Mouse (Mus musculus) T-helper 2 cell (primary cell): ENCODE results near the gene Sis.

ENCODE experiments used
- in situ Hi-C: fragments of 300-600 bp; cut with MboI, MseI; formaldehyde crosslinking; loops from one replicate; pipeline ENCODE4 v1.15.1; 2025; ENCODE audit warnings: high pct_unique_total_duplicates

The Sis gene

GRCm38 (mm10) chr3:72967675-72968074, at the start of gene Sis:
TSS of gene Sis (minus strand) at chr3:72967863.
- in situ Hi-C loops = no loop called here

- in situ Hi-C loops = no loop called here
Observed at GRCm38 (mm10) chr3:73006045-73006444, 38.4 kb upstream of the Sis start.

GRCm38 (mm10) chr3:73002933-73003696, 35.5 kb upstream of the Sis start:
- in situ Hi-C loops = no loop called here

- in situ Hi-C loops = no loop called here
Observed at GRCm38 (mm10) chr3:72997517-72997916, 29.9 kb upstream of the Sis start.

DNA sequence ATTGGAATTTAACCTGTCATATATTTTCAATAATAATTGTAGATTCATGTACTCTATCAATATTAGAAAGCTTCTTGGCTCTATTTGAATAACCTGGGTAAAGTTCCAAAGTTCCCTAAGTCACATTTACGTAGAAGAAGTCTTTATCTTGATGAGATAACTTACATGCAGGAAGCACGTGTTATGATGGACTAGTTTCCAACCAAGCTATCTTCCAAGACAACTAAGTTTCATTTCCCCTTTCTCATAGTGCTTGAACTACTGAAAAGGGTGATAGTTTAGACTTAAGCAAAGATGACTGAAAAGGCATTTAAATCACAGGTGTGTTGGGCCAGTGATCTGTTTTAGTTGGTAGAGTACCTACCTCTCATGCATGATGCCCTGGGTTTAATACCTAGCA, 23.3 kb upstream of the Sis start:
- in situ Hi-C loops = no loop called here

DNA sequence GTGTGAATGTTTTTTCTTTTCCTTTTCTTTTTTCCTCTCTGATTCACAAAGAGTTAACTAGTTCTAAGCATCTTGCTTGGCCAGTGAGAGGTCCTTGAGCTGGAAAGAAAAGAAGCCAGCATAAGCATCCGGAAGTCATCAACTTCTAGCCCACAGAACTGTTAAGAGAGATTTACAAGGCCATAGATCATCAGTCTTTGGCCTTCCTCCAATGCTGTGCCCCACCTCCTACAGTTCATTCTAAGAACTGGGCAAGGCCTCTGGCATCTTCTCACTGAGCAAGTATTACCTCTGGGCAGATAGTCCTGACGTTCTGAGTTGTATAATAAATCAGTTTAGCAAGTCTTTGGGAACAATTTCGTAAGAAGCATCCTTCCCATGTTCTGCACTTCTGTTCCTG, 8.9 kb upstream of the Sis start:
- in situ Hi-C loops = no loop called here

DNA sequence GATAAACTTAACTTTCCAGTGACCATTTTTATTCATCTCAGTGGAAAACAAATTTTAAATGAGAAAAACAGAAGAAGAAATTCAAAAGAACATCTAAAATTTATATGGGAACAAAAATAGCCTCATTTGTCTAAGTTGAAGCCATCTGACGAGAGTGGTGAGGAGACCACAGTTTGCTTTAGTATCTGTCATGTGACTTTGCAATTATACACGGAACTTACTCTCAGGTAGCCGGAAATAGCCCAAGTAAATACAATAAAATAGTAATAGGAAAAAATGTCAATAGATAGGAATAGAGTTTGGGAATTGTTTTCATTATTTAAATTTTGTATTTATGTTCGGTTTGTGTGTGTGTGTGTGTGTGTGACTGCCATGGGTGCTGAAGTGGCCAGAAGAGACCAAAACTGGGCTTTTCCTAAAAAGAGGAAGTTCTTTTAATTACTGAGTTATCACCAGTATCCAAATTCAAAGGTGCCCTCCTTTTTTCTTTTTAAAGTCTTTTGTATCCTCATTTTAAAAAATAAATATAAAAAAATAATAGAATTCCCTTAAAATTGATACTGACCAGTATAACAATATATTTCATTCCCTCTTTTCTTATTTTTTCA, 48.6 kb downstream of the Sis start:
- in situ Hi-C loops = no loop called here

DNA sequence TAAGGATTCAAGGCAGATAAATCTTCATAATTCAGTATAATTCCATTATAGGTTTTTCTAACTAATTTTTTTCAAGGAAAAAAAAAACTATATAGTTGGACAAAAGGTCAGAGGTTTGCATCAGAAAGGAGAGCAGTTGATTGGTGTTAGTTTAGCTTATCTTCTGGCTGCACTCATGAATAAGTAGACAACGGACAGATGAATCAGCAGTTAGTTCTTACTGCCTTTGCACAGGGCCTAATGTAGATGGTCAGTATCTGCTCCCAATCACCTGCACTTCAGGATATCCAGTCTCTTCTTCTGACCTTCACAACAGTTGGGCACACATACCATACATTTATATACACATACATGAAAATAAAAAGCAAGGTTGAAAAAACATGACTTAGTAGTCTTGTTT, 85.2 kb downstream of the Sis start:
- in situ Hi-C loops = no loop called here

DNA sequence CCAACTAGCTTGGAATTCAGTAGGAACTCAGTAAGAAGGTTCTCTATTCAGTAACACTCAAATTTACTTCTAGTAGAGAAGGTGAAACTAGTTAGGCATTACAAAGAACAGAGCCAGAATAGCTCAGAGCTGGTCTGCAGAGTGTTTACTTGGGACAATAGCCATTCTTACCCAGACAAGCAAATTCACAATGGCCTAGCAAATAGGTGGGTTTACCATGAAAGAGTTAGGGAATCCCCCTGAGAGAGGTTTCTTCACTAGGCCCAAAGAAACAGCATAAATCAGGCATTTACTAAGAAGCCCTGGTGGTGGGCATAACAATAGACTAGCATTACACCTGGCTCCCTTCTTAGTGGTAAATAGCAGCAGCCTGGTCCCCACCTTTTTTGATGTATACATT, 99.5 kb downstream of the Sis start:
- in situ Hi-C loops = loop anchor here (10.0 kb wide), 1 partner anchor 857 kb away; no protein-coding TSS in a partner anchor

DNA sequence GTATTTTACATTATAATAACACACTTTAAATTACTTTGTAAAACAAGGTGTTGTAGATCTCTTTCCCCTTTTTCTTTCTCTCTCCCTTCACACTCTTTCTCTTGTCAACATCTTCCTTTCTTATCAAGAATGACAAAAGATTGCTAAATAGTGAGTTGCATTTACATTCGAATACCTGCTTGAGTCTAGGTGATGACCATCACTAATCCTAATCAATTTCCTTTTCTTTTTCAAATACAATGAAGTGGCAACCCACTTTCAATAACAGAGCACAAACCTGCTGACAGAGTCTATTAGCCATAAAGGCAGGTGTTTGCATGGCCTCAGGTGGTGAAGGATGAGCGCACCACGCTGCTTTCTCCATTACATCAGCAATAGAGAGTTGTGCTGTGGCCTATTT, 108.9 kb downstream of the Sis start:
- in situ Hi-C loops = no loop called here

- in situ Hi-C loops = no loop called here
Observed at GRCm38 (mm10) chr3:72855405-72855804, 112.3 kb downstream of the Sis start.

DNA sequence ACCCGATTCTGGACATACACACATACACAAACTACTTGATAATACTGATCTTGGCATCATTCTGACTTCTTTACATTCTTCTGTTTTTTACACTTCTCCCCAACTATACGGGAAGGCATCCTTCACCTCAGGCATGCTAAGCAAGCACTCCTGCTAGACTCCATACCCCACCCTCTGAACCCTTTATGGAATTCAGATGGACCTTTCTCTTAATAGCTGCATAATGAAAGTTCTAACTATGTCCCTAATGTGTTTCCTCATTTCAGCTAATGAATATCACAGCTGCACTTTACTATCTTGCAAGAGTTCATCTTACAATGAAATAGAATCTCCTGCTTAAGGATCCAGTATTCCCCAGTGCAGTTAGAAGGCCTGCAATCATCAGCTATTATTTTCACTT, 127.0 kb downstream of the Sis start:
- in situ Hi-C loops = no loop called here
